Mouse (Mus musculus): ENCODE measurements around the gene Ctnna2. TPM values are rescaled to one million over a fixed set of nuclear protein-coding genes. Genes with fewer than 3 reads are reported as not detected.

Ctnna2 gene
- total RNA-seq, 2 experiments from 2014 or later: 136 to 140 TPM

- no peak for DNase-seq (ENCODE audit: low spot score in 2 of 2)
- intact Hi-C loops (cut with DNase I): loop anchor here (10.0 kb wide), 1 partner anchor 184 kb away; no protein-coding TSS in a partner anchor
These were observed 140.8 kb downstream of the Ctnna2 start for GRCm38 (mm10) chr6:77838653-77839052.

GRCm38 (mm10) chr6:77837543-77837942, 142.0 kb downstream of the Ctnna2 start:
- no peak for DNase-seq (ENCODE audit: low spot score in 2 of 2)
- intact Hi-C loops (cut with DNase I): loop anchor here (10.0 kb wide), 1 partner anchor 183 kb away; no protein-coding TSS in a partner anchor

DNA sequence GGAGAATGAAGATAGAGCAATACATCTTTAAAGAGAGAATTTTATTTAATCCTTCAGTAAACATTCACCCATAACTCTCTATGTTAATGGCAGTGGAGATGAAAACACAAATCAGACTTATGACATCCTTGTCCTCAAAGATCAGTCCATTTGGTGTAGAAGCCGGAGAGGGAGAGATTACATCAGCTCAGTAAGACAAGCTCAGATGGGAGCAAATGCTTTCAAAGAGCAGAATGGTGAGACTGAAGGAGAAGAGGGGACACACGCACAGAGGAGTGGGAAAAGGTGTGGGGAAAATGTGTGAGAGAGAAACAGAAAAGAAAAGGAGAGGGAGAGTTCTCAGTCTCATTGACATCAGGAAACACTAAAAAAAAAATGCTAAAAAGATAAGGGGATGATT, 144.8 kb downstream of the Ctnna2 start:
- intact Hi-C loops (cut with DNase I): loop anchor here (10.0 kb wide), 1 partner anchor 180 kb away; no protein-coding TSS in a partner anchor
- no peak for DNase-seq (ENCODE audit: low spot score in 2 of 2)

DNA sequence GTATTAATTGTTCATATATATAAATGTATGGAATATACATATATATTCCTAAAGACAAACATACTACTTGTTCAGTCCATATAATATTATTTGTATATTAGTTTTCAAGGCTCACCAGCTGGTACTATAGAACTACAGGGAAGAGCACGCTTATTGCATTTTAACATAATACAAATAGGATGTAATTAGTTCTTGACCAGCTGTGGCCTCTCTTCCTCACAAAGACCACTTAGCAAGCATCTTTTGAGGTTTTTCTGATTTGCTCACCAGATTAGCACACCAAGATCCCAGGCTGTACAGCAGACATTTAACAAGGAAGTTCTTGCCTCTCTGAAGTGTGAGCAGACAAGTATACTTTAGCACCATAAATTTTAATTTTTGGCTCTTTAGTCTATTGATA, 152.0 kb downstream of the Ctnna2 start:
- intact Hi-C loops (cut with DNase I): no loop called here
- no peak for DNase-seq (ENCODE audit: low spot score in 2 of 2)

- no peak for DNase-seq (ENCODE audit: low spot score in 2 of 2)
- intact Hi-C loops (cut with DNase I): no loop called here
These were observed 162.4 kb downstream of the Ctnna2 start for GRCm38 (mm10) chr6:77817116-77817515.

GRCm38 (mm10) chr6:77811041-77811440, 168.5 kb downstream of the Ctnna2 start:
- intact Hi-C loops (cut with DNase I): no loop called here

DNA sequence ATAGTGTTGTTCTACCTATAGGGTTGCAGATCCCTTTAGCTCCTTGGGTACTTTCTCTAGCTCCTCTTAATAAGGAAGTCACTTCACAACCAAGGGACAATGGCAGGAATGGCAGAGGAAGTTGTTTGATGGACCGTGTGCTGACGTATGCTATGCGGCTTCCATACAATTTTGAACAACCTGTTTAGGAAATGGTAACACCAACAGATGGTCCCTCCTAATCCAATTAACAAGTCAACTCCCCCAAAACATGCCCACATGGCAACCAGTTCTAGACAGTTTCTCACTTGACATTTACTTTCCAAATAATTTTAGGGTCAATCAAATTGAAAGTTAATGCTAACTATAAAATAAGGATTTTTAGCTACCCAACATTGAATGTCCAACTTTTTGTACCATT, 176.9 kb downstream of the Ctnna2 start:
- DNase-seq (ENCODE audit: low spot score in 2 of 2): no peak
- intact Hi-C loops (cut with DNase I): no loop called here

More at GRCm38 (mm10) chr6:77811041-77811440, 168.5 kb downstream of the Ctnna2 start:
- no peak for DNase-seq (ENCODE audit: low spot score in 2 of 2)

DNA sequence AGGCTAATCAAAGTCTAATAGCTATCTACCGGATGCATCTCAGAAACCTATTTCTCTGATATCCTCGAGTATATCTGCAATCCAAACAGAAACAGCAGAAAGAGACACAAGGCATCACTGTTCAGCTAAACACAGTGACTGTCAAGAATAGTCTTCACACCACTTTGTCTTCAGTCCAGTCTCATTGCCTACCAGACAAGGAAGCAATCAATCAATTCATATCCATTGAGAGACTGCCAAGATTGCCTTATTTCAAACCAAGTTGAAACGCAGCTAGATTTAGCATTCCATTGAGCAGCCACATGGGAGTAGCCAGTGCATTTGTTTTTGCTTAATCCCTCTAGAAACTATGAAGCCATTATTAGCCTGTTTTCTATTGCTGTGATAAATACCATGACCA, 196.2 kb downstream of the Ctnna2 start:
- DNase-seq (ENCODE audit: low spot score in 2 of 2): no peak
- intact Hi-C loops (cut with DNase I): no loop called here

DNA sequence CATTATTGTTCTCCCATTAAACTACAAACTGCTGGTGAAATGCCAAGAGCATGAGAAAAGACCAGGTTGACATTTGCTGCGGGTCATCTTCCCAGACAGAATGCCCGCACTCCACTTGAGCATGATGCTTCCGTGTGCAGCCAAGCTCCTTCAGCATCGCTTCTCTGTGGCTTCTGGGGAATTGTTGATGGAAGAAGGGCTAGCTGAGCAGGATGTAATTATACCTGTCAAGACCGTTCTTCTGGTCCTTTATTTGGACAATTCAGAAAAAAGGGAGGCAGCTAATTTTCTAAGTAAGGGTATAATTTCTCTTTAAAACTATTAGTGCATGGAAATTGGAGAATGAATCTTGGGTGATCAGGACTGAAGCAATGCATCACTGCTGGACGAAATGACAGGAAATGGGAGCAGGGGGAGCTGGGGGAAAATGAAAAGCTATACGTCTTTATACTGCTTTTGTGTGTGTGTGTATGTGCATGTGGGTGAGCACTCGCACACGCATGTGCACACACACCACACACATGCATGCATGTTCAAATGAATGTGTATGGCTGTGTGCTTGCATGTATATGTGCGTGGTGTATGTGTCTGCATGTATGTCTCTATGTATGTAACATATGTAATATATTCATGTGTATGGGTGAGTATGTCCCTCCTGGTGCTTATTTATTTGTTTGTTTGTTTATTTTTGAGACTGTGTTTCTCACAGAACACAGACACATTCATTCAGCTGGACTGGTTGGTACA, 211.0 kb downstream of the Ctnna2 start:
- intact Hi-C loops (cut with DNase I): no loop called here
- DNase-seq (ENCODE audit: low spot score in 2 of 2): no peak

- intact Hi-C loops (cut with DNase I): no loop called here
- no peak for DNase-seq (ENCODE audit: low spot score in 2 of 2)
These were observed 221.3 kb downstream of the Ctnna2 start for GRCm38 (mm10) chr6:77758164-77758563.

DNA sequence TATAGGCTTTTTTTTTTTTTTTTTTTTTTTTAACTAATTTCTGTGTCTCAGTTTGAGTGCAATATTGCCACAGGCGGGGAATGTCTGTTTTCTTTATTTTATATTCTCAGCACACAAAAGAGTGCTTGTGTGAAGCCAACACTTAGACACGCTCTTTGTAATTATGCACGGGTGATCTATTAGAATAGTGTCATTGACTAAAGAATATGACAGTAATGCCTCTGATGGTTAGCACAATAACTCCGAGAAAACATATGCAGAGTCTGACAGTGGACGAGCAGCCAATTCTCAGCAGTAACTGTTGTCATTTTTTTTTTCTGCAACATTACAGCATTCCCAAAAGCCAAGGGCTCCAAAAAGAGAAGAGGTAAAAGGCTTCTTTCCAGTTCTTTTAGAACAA, 234.1 kb downstream of the Ctnna2 start:
- no peak for DNase-seq (ENCODE audit: low spot score in 2 of 2)
- intact Hi-C loops (cut with DNase I): no loop called here

- DNase-seq (ENCODE audit: low spot score in 2 of 2): no peak
- intact Hi-C loops (cut with DNase I): no loop called here
These were observed 235.8 kb downstream of the Ctnna2 start for GRCm38 (mm10) chr6:77743651-77744050.

- DNase-seq (ENCODE audit: low spot score in 2 of 2): no peak
- intact Hi-C loops (cut with DNase I): no loop called here
These were observed 236.5 kb downstream of the Ctnna2 start for GRCm38 (mm10) chr6:77742988-77743387.

GRCm38 (mm10) chr6:77738640-77739039, 240.9 kb downstream of the Ctnna2 start:
- DNase-seq (ENCODE audit: low spot score in 2 of 2): peak in 1 of 2 experiments; percentile 6
- intact Hi-C loops (cut with DNase I): no loop called here

DNA sequence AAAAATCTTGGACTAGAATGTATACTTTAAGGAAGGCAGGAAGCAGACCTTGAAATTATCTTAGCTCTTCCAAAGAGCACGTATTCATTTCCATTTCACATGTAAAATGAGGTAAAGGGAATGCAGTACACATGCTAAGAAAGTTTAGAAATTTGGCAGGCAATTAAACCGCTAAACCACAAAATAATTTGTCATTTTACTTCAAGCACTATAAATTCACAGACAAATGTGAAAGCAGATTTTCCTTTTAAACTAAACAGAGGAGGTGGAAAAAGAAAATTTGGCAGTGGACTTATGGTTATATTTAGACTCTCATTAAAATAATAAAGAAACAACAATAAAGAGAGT, 254.6 kb downstream of the Ctnna2 start:
- peak in 1 of 2 experiments; percentile 12 for DNase-seq (ENCODE audit: low spot score in 2 of 2)
- intact Hi-C loops (cut with DNase I): no loop called here

DNA sequence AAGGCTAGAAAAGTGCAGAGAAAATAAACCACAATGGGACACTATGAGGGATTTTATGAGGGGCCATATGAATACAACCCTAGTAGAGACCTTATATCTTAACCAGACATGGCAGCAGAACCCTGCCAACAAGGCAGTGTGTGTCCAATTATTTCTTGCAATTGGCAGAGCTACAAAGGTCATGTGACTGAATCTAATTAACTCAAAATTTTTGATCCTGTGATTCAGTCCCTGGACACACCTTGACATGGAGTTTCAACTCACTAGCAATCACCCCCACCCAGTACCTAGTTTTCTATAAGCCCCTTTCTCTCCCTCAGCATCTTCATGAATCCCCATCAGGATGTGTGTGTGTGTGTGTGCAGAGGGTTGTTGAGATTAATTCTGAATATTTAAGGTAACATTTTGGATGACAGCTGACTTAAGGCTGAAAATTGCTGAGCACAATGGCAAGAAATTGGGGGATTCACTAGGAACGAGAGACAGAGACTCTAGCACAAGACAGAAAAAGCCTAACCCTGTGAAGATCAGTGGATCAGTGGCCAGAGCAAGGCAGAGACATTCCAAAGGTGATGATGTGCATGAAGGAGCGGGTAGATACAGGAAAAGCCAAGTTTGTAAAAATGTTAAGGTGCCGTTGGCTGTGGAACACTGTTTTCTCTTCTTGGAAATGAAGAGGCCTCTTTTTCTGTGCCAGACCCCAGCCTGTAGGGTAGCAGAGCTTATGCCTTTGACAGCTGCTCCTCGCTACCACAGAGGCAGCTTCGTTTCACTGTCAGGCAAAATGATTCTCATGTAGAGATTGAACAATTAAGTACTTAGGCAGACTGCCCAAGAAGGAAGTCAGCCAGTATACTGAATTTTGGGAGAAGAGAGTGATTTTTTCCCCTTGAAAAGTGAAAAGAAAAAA, 255.2 kb downstream of the Ctnna2 start:
- intact Hi-C loops (cut with DNase I): no loop called here
- peak; percentile 16 to 30 for DNase-seq (ENCODE audit: low spot score in 2 of 2)

DNA sequence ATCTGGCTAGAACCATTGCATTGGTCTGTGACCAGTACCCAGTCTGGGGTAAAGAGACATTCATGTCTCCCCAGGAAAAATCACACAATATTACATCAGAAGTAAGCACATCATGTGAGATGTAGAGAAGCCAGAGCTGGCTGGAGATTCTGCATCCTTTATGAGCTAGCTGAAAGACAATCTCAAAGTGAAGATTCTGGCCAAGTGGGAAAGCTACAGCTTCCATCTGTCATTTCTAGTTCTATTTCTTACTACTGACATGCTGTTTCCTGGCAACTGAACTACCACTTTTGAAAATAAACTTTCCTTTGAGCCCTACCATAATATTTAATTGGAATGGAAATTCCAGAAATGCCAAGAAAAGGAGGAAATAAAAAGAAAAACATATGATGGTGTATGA, 285.4 kb downstream of the Ctnna2 start:
- peak; percentile 38 to 58 for DNase-seq (ENCODE audit: low spot score in 2 of 2)
- intact Hi-C loops (cut with DNase I): no loop called here

DNA sequence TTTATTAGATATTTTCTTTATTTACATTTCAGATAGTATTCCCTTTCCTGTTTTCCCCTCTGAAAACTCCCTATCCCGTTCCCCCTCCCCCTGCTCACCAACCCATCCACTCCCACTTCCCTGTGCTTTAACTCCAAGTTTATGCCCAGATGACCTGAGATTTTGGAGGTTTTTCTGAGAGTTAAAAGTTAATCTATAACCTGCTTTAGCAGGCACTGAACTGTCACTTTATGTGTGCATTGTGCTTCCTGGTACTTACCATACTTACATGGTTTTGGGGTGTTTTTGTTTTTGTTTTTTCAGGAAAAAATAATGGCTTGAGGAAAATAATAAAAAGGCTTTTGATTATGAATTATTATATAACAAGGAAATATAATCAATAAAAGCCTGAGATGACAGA, 292.3 kb downstream of the Ctnna2 start:
- intact Hi-C loops (cut with DNase I): no loop called here
- DNase-seq (ENCODE audit: low spot score in 2 of 2): no peak

- DNase-seq (ENCODE audit: low spot score in 2 of 2): peak; percentile 46 to 76
- intact Hi-C loops (cut with DNase I): loop anchor here (10.0 kb wide), 2 partner anchors 185 to 325 kb away; partner anchors contain the start of gene Ctnna2
These were observed 329.4 kb downstream of the Ctnna2 start for GRCm38 (mm10) chr6:77650127-77650526.

GRCm38 (mm10) chr6:77644591-77644990, 334.9 kb downstream of the Ctnna2 start:
- intact Hi-C loops (cut with DNase I): no loop called here
- DNase-seq (ENCODE audit: low spot score in 2 of 2): no peak

Measured in left cerebral cortex, postnatal 14 days (tissue).